Mouse (Mus musculus) spleen, adult 2 months (tissue): ENCODE data around the gene Ptdss2. TPM values are rescaled to one million over a fixed set of nuclear protein-coding genes. Genes with fewer than 3 reads are reported as not detected.

Experiments used
- DNase-seq, 2 experiments: peaks; one replicate each; pipeline versions ENCODE4 v3.0.0 to v3.0.0-alpha.2; 2012 to 2021; ENCODE audit warnings: low spot score in 2 of 2, low read depth in 1 of 2
- H3K27ac ChIP-seq: fragments of 200-500 bp; 2 replicates; pipeline ENCODE4 v1.5.1; 2012; ENCODE audit warnings: low read length, inconsistent platforms; ENCODE audit not compliant: insufficient read depth
- H3K27me3 ChIP-seq: fragments of 200-500 bp; 2 replicates; pipeline ENCODE4 v1.6.1; 2012; ENCODE audit warnings: mild to moderate bottlenecking, moderate library complexity, low read length, inconsistent platforms; ENCODE audit not compliant: control insufficient read depth, insufficient read depth
- H3K36me3 ChIP-seq: fragments of 200-500 bp; 2 replicates; pipeline ENCODE4 v1.6.1; 2012; ENCODE audit warnings: mild to moderate bottlenecking, low read length, inconsistent platforms; ENCODE audit not compliant: control insufficient read depth, insufficient read depth
- H3K4me1 ChIP-seq: fragments of 200-500 bp; 2 replicates; pipeline ENCODE4 v1.6.1; 2011; ENCODE audit warnings: inconsistent platforms; ENCODE audit not compliant: control insufficient read depth, insufficient read depth, insufficient read length
- H3K4me3 ChIP-seq: fragments of 200-500 bp; 2 replicates; pipeline ENCODE4 v1.5.1; 2011; ENCODE audit warnings: mild to moderate bottlenecking, inconsistent platforms; ENCODE audit not compliant: insufficient read depth, insufficient read length; ENCODE audit errors: extremely low read depth
- CTCF ChIP-seq: fragments of 200-500 bp; IDR thresholded peaks from 2 replicates; pipeline ENCODE4 v1.5.1; 2011; ENCODE audit warnings: mild to moderate bottlenecking, inconsistent platforms; ENCODE audit not compliant: insufficient read depth, insufficient read length, insufficient replicate concordance; ENCODE audit errors: extremely low read depth
- POLR2A ChIP-seq: fragments of 200-500 bp; IDR thresholded peaks from 2 replicates; pipeline ENCODE4 v1.6.1; 2011; ENCODE audit warnings: low read depth, low read length, inconsistent platforms
- WGBS: fragments of 180-500 bp; shearing (Covaris S2); methylation state at CpG from one replicate; pipeline ENCODE4 v1.1.7; 2018; 5-methylcytosine and 5-hydroxymethylcytosine counted together
- polyA plus RNA-seq: library from polyadenylated mRNA; depleted of rRNA; stranded (reverse); fragments of >200 nt; gene quantifications from 2 replicates; pipeline ENCODE4 v1.2.3, GENCODE M21; 2012

The Ptdss2 gene
- polyA plus RNA-seq, 1 experiment: 26.8 TPM

GRCm38 (mm10) chr7:141143861-141144260, 21.7 kb downstream of the Ptdss2 start:
- 92% methylated on average over 2 of the region's 2 CpGs for WGBS
- no peaks in the 10 kb centered on the region for H3K4me1 ChIP-seq
- no peak for DNase-seq
- no peak overlapping the region for H3K27ac ChIP-seq
- no peaks in the 10 kb centered on the region; the same call in 1 of the 2 replicates for H3K36me3 ChIP-seq
- no peak overlapping the region for H3K4me3 ChIP-seq
- no peaks in the 10 kb centered on the region for H3K27me3 ChIP-seq
- no peak for TF ChIP-seq CTCF
- no peak for TF ChIP-seq POLR2A

DNA sequence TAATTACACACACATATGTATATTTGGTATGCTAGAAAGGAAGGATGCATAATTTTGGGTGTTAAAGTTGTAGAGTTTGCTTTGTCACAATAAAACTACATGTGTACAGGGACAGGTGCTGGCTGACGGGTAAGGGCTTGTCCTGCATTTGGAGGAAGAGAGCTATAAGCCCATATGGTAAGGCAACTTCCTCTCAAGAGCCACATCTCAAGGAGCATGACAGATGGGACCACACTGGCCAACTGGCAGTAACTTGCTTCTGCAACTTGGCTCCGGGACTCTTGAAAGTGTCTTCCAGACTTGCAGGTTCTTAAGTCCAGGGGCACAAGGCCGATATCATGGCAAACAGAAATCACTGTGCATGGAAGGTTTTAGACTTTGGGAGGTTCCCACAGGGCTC, 22.5 kb downstream of the Ptdss2 start:
- H3K36me3 ChIP-seq: no peaks in the 10 kb centered on the region; the same call in 1 of the 2 replicates
- no peak for DNase-seq
- H3K4me1 ChIP-seq: no peaks in the 10 kb centered on the region
- H3K27ac ChIP-seq: no peak overlapping the region
- TF ChIP-seq POLR2A (no peak), CTCF (no peak)
- H3K4me3 ChIP-seq: no peak overlapping the region
- H3K27me3 ChIP-seq: no peaks in the 10 kb centered on the region
- 57% methylated on average over 3 of the region's 3 CpGs for WGBS

GRCm38 (mm10) chr7:141145403-141145802, 23.2 kb downstream of the Ptdss2 start:
- H3K36me3 ChIP-seq: no peaks in the 10 kb centered on the region; the same call in 1 of the 2 replicates
- no peak overlapping the region for H3K27ac ChIP-seq
- 50% methylated on average over 1 of the region's 1 CpGs for whole genome bisulfite sequencing
- no peak for DNase-seq
- no peak overlapping the region for H3K4me3 ChIP-seq
- no peak for TF ChIP-seq POLR2A
- TF ChIP-seq CTCF: no peak
- H3K4me1 ChIP-seq: no peaks in the 10 kb centered on the region
- H3K27me3 ChIP-seq: no peaks in the 10 kb centered on the region

GRCm38 (mm10) chr7:141146043-141146595, 23.9 kb downstream of the Ptdss2 start:
- no peak for TF ChIP-seq CTCF
- TF ChIP-seq POLR2A: no peak
- Histone ChIP-seq H3K27ac (no peak overlapping the region), H3K4me3 (no peak overlapping the region), H3K27me3 (no peaks in the 10 kb centered on the region), H3K36me3 (no peaks in the 10 kb centered on the region; the same call in 1 of the 2 replicates), H3K4me1 (no peaks in the 10 kb centered on the region)
- no peak for DNase-seq
- 86% methylated on average over 12 of the region's 12 CpGs for WGBS

DNA sequence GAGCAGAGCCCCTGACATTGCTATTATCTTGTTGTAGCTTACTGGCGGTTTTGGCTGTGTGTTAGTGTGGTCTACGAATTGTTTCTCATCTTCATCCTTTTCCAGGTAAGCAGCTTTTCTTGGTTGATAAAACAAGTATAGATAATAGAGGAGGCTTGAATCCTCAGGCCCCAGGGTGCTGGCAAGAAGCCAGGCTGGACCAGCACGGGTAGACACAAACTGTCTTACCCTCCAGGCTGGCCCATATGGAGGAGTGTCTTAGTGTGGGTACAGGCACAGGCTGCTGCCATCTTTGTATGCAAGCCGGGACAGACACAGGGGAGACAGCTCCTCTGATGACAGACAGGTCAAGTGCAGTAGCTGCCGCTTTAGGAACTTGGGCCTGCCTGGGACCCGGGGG, 24.9 kb downstream of the Ptdss2 start:
- WGBS: 85% methylated on average over 6 of the region's 6 CpGs
- Histone ChIP-seq H3K27ac (no peak overlapping the region), H3K27me3 (no peaks in the 10 kb centered on the region), H3K4me1 (no peaks in the 10 kb centered on the region), H3K36me3 (no peaks in the 10 kb centered on the region; the same call in 1 of the 2 replicates), H3K4me3 (no peak overlapping the region)
- no peak for TF ChIP-seq POLR2A
- TF ChIP-seq CTCF: no peak
- no peak for DNase-seq

- Histone ChIP-seq H3K4me1 (no peaks in the 10 kb centered on the region), H3K27me3 (no peaks in the 10 kb centered on the region), H3K27ac (no peak overlapping the region), H3K36me3 (no peaks in the 10 kb centered on the region; the same call in none of the 2 replicates), H3K4me3 (no peak overlapping the region)
- 91% methylated on average over 4 of the region's 4 CpGs for WGBS
- TF ChIP-seq CTCF: no peak
- DNase-seq: no peak
These were observed 26.5 kb downstream of the Ptdss2 start for GRCm38 (mm10) chr7:141148639-141149038.

DNA sequence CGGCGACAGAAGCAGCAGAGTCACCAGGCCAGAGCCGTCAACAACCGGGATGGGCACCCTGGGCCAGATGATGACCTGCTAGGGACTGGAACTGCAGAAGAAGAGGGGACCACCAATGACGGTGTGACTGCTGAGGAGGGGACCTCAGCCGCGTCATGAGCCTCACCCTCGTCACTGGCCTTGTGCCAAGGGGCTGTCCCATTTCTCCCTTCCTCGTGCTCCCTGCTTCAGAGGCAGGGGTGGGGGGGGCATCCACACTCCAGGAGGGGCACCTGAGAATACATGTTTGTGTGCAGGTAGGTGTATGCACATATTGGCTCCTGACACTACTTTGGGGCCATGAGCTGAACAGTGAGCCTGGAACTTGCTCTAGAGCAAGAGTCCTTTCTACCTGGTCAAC, 33.2 kb downstream of the Ptdss2 start:
- H3K27me3 ChIP-seq: no peaks in the 10 kb centered on the region
- no peak for TF ChIP-seq POLR2A
- TF ChIP-seq CTCF: no peak
- no peaks in the 10 kb centered on the region for H3K4me1 ChIP-seq
- no peak for DNase-seq
- no peak overlapping the region for H3K4me3 ChIP-seq
- WGBS: 87% methylated on average over 9 of the region's 9 CpGs
- H3K27ac ChIP-seq: no peak overlapping the region
- H3K36me3 ChIP-seq: peaks cover 14% of the 10 kb centered on the region
